Mouse (Mus musculus): ENCODE data around the gene Nupr1. TPM values are rescaled to one million over a fixed set of nuclear protein-coding genes. Genes with fewer than 3 reads are reported as not detected.

The Nupr1 gene
- total and polyA plus RNA-seq, 3 experiments, result 1.8 to 11.0 TPM; not detected in 1

DNA sequence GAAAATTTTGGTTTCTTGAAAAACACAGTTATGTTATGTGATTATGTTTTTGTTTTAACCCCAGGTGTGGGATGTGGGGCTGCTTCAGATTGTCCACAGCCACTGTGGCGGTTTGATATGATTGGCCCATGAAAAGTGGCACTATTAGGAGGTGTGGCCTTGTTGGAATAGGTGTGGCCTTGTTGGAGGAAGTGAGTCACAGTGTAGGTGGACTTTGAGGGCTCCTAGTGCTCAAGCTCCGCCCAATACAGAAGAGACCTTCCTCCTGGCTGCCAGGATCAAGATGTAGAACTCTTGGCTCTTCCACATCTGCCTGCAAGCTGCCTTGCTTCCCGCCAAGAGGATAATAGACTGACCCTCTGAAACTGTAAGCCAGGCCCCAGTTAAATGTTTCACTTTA, 17.9 kb downstream of the Nupr1 start:
- Histone ChIP-seq H3K4me1 (ENCODE audit: control insufficient read depth in 1 of 2, insufficient read depth in 2 of 2, low read length in 2 of 2) (no peaks in the 10 kb centered on the region), H3K4me3 (ENCODE audit: control insufficient read depth in 1 of 2, insufficient read depth in 1 of 2, low read depth in 2 of 2, low read length in 2 of 2) (no peak overlapping the region), H3K9ac (ENCODE audit: control insufficient read depth, low read depth, low read length, poor library complexity, severe bottlenecking) (no peak overlapping the region), H3K27ac (ENCODE audit: control insufficient read depth, low read depth, low read length) (no peak overlapping the region), H3K9me3 (replicated peaks; ENCODE audit: insufficient read depth, low read length) (no peaks in the 10 kb centered on the region), H3K79me2 (ENCODE audit: control insufficient read depth, insufficient read depth, low read length, poor library complexity) (no peaks in the 10 kb centered on the region), H3K36me3 (ENCODE audit: control insufficient read depth in 1 of 2, insufficient read depth in 2 of 2, low read length in 2 of 2) (no peaks in the 10 kb centered on the region), H3K27me3 (ENCODE audit: control insufficient read depth in 1 of 2, insufficient read depth in 2 of 2, low read length in 2 of 2) (no peaks in the 10 kb centered on the region)
- DNase-seq (ENCODE audit: low read depth, low spot score), result peak; percentile 39
- no peak for TF ChIP-seq E2F4 (IDR thresholded peaks at IDR 0.05; ENCODE audit: borderline replicate concordance, low read depth, low read length)
- TF ChIP-seq SIN3A (IDR thresholded peaks at IDR 0.05; ENCODE audit: low read length), result no peak
- no peak for TF ChIP-seq TBP (IDR thresholded peaks at IDR 0.05; ENCODE audit: low read depth, low read length)
- TF ChIP-seq CHD2 (IDR thresholded peaks at IDR 0.05; ENCODE audit: low read length), result no peak
- TF ChIP-seq POLR2AphosphoS2 (IDR thresholded peaks at IDR 0.05; ENCODE audit: low read length), result no peak
- TF ChIP-seq ZKSCAN1 (IDR thresholded peaks at IDR 0.05; ENCODE audit: low read depth, low read length), result no peak
- TF ChIP-seq MAZ (IDR thresholded peaks at IDR 0.05; ENCODE audit: low read depth, low read length), result no peak
- TF ChIP-seq GATA1 (IDR thresholded peaks at IDR 0.05; ENCODE audit: low read depth, low read length), result no peak
- TF ChIP-seq ELF1 (IDR thresholded peaks at IDR 0.05; ENCODE audit: low read depth, low read length), result no peak
- no peak for TF ChIP-seq CHD1 (IDR thresholded peaks at IDR 0.05; ENCODE audit: low read depth, low read length)
- TF ChIP-seq ZC3H11A (IDR thresholded peaks at IDR 0.05; ENCODE audit: low read depth, low read length), result no peak
- no peak for TF ChIP-seq KAT2A (conservative IDR thresholded peaks at IDR 0.05; ENCODE audit: low read depth, low read length)
- no peak for TF ChIP-seq MYB (IDR thresholded peaks at IDR 0.05; ENCODE audit: low read depth, low read length)
- no peak for TF ChIP-seq TCF12 (IDR thresholded peaks at IDR 0.05; ENCODE audit: low read depth, low read length)
- no peak for TF ChIP-seq UBTF (IDR thresholded peaks at IDR 0.05; ENCODE audit: borderline replicate concordance, insufficient read depth, low read depth, low read length)
- TF ChIP-seq SMC3 (IDR thresholded peaks at IDR 0.05; ENCODE audit: low read depth, low read length), result no peak
- TF ChIP-seq ETS1 (IDR thresholded peaks at IDR 0.05; ENCODE audit: low read depth, low read length), result no peak
- no peak for TF ChIP-seq ZNF384 (IDR thresholded peaks at IDR 0.05; ENCODE audit: low read depth, low read length)
- no peak for TF ChIP-seq POLR2A (IDR thresholded peaks at IDR 0.05; ENCODE audit: control insufficient read depth in 1 of 2, insufficient read depth in 1 of 2, low read depth in 1 of 2, low read length in 2 of 2, poor library complexity in 1 of 2)
- TF ChIP-seq ZMIZ1 (IDR thresholded peaks at IDR 0.05; ENCODE audit: low read depth, low read length), result no peak

DNA sequence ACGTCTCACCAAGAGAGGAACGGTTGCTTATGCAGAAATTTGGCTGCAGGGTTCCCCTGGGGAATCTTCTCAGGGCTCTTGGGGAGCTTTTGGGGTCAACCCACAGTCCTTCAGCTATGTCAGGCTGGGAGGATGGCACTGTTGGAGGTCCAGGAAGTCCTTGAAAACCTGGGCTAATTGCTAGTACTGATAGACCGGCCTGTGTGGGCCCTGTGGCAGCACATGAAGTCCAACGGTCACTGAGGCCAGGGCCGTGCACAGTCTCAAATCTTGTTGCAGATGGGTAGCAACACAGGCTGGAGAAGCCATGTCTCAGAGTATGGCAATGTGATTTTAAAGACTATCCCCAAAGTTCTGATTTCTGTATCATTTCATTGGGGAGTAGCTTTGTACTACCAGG, 22.9 kb downstream of the Nupr1 start:
- H3K27ac ChIP-seq (ENCODE audit: control insufficient read depth, low read depth, low read length), result no peak overlapping the region
- no peak for DNase-seq (ENCODE audit: low read depth, low spot score)
- no peak overlapping the region for H3K9ac ChIP-seq (ENCODE audit: control insufficient read depth, low read depth, low read length, poor library complexity, severe bottlenecking)
- no peaks in the 10 kb centered on the region for H3K79me2 ChIP-seq (ENCODE audit: control insufficient read depth, insufficient read depth, low read length, poor library complexity)
- H3K27me3 ChIP-seq (ENCODE audit: control insufficient read depth in 1 of 2, insufficient read depth in 2 of 2, low read length in 2 of 2), result no peaks in the 10 kb centered on the region
- H3K4me1 ChIP-seq (ENCODE audit: control insufficient read depth in 1 of 2, insufficient read depth in 2 of 2, low read length in 2 of 2), result no peaks in the 10 kb centered on the region
- no peaks in the 10 kb centered on the region for H3K36me3 ChIP-seq (ENCODE audit: control insufficient read depth in 1 of 2, insufficient read depth in 2 of 2, low read length in 2 of 2)
- TF ChIP-seq CTCF (IDR thresholded peaks at IDR 0.05 in 2 of 3, conservative IDR thresholded peaks at IDR 0.05 in 1 of 3; ENCODE audit: control insufficient read depth in 1 of 3, insufficient read depth in 1 of 3, low read depth in 2 of 3, low read length in 3 of 3, poor library complexity in 1 of 3, severe bottlenecking in 1 of 3) (no peak), ZC3H11A (IDR thresholded peaks at IDR 0.05; ENCODE audit: low read depth, low read length) (no peak), POLR2AphosphoS5 (IDR thresholded peaks at IDR 0.05; ENCODE audit: borderline replicate concordance, low read depth, low read length) (no peak), TAL1 (IDR thresholded peaks at IDR 0.05; ENCODE audit: low read length) (no peak), POLR2AphosphoS2 (IDR thresholded peaks at IDR 0.05; ENCODE audit: low read length) (no peak), MAFK (IDR thresholded peaks at IDR 0.05; ENCODE audit: borderline replicate concordance, low read depth, low read length) (no peak), ETS1 (IDR thresholded peaks at IDR 0.05; ENCODE audit: low read depth, low read length) (no peak), HCFC1 (IDR thresholded peaks at IDR 0.05; ENCODE audit: low read depth, low read length) (no peak), CHD2 (IDR thresholded peaks at IDR 0.05; ENCODE audit: low read length) (no peak)
- H3K4me3 ChIP-seq (ENCODE audit: control insufficient read depth in 1 of 2, insufficient read depth in 1 of 2, low read depth in 2 of 2, low read length in 2 of 2), result no peak overlapping the region
- H3K9me3 ChIP-seq (replicated peaks; ENCODE audit: insufficient read depth, low read length), result no peaks in the 10 kb centered on the region

Measured in MEL (cell line).